Mouse (Mus musculus) hindbrain, postnatal 0 days (tissue): ENCODE data around the gene Szrd1. TPM values are rescaled to one million over a fixed set of nuclear protein-coding genes. Genes with fewer than 3 reads are reported as not detected.
A peak's percentile ranks its signal among the peaks of the same experiment; 100 is the strongest.

ENCODE experiments used
- ATAC-seq: fragments of 200-750 bp; cut with Nextera tagmentation; 2 replicates; pipeline ENCODE4 v1.8.0; 2017; ENCODE audit warnings: mild to moderate bottlenecking, moderate TSS enrichment, moderate library complexity
- DNase-seq: peaks from one replicate; pipeline ENCODE4 v3.0.0-alpha.2; 2015; ENCODE audit warnings: low spot score
- H3K27ac ChIP-seq: fragments of 300-500 bp; sonication (generic); 2 replicates; pipeline ENCODE4 v1.5.1; 2014; ENCODE audit warnings: mild to moderate bottlenecking
- H3K27me3 ChIP-seq: fragments of 300-500 bp; sonication (generic); 2 replicates; pipeline ENCODE4 v1.6.1; 2014; ENCODE audit warnings: low read length, mixed read lengths; ENCODE audit not compliant: insufficient read depth
- H3K36me3 ChIP-seq: fragments of 300-500 bp; sonication (generic); 2 replicates; pipeline ENCODE4 v1.6.1; 2014; ENCODE audit warnings: low read length, mixed read lengths; ENCODE audit not compliant: insufficient read depth
- H3K4me1 ChIP-seq: fragments of 300-500 bp; sonication (generic); 2 replicates; pipeline ENCODE4 v1.6.1; 2014; ENCODE audit warnings: antibody characterized with exemption, low read length, mixed read lengths; ENCODE audit not compliant: insufficient read depth
- H3K4me2 ChIP-seq: fragments of 300-500 bp; sonication (generic); 2 replicates; pipeline ENCODE4 v1.6.1; 2014; ENCODE audit warnings: low read depth, mild to moderate bottlenecking, low read length, moderate library complexity, mixed read lengths
- H3K4me3 ChIP-seq: fragments of 300-500 bp; sonication (generic); 2 replicates; pipeline ENCODE4 v1.5.1; 2014; ENCODE audit warnings: low read length
- H3K9ac ChIP-seq: fragments of 300-500 bp; sonication (generic); replicated peaks from 2 replicates; pipeline ENCODE4 v1.6.1; 2014; ENCODE audit warnings: mild to moderate bottlenecking, low read length, moderate library complexity, mixed read lengths
- H3K9me3 ChIP-seq: fragments of 300-500 bp; sonication (generic); 2 replicates; pipeline ENCODE4 v1.6.1; 2016; ENCODE audit warnings: low read length, mixed read lengths
- CTCF ChIP-seq: IDR thresholded peaks from 2 replicates; pipeline ENCODE4 v1.5.1; 2016; ENCODE audit warnings: antibody characterized with exemption, control low read depth, low read depth
- WGBS: fragments of 180-500 bp; shearing (Covaris S2); extraction: QIAGEN DNeasy Blood & Tissue Kit; methylation state at CpG from one replicate; pipeline ENCODE4 v1.1.7; 2014; 5-methylcytosine and 5-hydroxymethylcytosine counted together
- polyA plus RNA-seq: library from polyadenylated mRNA; unstranded; fragments of >200 nt; fragmentation: Nextera tagmentation; extraction: Ambion mirVana; gene quantifications from 2 replicates; pipeline ENCODE4 v1.2.1, GENCODE M21; 2015
- total RNA-seq: library from RNA; depleted of rRNA; stranded (reverse); fragments of >200 nt; gene quantifications from 2 replicates; pipeline ENCODE4 v1.2.3, GENCODE M21; 2014; rRNA removed

The Szrd1 gene
- total RNA-seq (58.7 and 68.8 TPM in 2 replicates), polyA plus RNA-seq (16.5 and 17.0 TPM in 2 replicates)

DNA sequence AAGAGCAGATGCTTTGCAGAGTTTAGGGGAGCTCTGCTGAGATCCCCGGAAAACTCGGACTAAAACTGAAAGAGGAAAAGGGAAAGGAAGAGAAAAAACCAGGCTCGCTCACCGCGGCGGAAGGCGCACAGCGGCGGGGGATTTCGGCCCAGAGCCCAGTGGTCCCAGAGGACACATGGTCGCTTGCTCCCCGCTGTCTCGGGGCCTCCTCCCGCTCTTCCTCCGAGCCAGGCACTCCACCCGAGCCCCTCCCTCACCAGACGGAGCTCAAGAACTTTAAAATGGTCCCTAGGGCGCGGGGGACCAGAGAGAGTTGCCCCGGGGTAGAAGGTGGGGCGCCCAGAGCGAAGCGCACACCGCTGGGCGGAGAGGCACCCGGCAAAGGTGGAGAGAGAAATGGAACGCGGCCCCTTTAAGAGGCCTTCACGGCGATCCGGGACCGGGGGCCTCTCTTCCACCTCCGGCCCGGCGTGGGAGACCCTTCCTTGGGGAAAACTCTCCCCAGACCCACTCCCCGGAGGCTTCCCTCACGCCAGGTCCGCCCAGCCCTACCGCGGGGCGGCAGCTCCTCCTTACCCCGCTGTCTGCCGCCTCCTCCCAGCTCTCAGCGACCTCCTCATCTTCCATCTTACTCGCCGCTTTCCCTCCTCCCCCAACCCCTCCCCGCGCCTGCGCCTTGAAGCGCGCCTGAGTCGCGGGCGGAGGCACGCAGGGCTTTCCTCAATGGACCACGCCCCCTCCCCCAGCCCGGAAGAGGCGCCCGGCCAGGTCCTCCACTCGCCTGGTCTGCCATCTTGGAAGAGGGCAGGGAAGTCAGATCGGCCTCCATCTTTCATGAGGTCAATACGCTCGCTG, at the start of gene Szrd1:
Szrd1 (minus strand) TSS at position 660 of the 855 bp plus-strand sequence.
- H3K9me3 ChIP-seq = no peaks in the 10 kb centered on the region
- no peak for TF ChIP-seq CTCF
- H3K4me1 ChIP-seq = 0 out of 2 replicates have a peak, but pooled peaks cover 15% of the 10 kb centered on the region
- under 1% methylated on average over 58 of the region's 63 CpGs for WGBS
- no peaks in the 10 kb centered on the region for H3K27me3 ChIP-seq
- no peaks in the 10 kb centered on the region for H3K36me3 ChIP-seq
- H3K27ac ChIP-seq = peak within 1 kb of the TSS; percentile 91
- DNase-seq (peak; percentile 100), ATAC-seq (peak; percentile 98)
- peak within 1 kb of the TSS; percentile 86 for H3K4me2 ChIP-seq
- peak within 1 kb of the TSS; percentile 77 for H3K9ac ChIP-seq
- H3K4me3 ChIP-seq = peak within 1 kb of the TSS; percentile 93

DNA sequence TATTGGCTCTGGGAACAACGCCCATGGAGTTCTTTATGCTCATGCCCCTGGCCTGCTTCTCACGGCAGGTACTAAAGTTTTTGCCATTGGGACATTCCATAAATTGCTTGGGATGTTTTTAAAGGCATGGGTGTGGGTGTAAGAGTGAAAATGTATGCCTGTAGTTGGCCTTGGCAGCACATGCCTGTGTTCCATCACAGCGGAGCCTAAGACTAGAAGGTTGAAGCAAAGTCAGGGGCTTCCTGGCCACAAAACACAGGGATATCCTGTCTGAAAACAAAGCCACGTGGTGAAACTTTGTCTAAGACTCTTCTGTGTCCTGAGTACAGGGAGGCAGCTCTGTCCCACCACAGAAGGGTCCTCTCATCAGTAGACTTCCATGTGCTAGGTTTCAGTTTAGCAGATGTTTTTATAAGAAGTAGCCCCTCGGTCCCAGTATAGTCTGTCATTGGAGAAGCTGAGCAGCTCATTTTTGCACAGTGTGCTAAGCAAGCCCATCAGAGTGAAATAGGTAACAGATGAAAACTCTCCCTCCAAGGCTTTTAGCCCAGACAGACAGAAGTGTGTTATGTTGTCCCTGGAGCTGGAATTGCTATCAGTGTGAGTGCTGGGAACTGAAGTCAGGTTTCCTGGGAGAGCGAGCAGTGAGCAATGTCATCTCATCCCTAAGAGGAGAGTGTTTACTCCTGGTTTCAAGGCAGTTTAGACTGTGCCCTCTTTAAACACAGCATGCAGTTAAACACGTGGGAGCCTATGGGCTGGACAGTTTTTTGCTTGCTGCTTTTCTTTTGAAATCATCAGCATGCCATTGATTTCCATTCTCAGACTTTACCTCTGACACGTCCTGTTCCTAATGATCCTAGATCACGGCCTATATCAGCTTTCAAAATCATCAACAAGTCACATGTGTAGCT, 47.6 kb upstream of the Szrd1 start:
- WGBS = 67% methylated on average over 9 of the region's 9 CpGs
- no peak for TF ChIP-seq CTCF
- Histone ChIP-seq H3K27ac (no peak overlapping the region), H3K9me3 (no peaks in the 10 kb centered on the region), H3K36me3 (peaks cover 7% of the 10 kb centered on the region; the same call in 1 of the 2 replicates), H3K4me3 (no peak overlapping the region), H3K27me3 (no peaks in the 10 kb centered on the region), H3K4me2 (no peak overlapping the region), H3K9ac (no peak overlapping the region), H3K4me1 (no peaks in the 10 kb centered on the region)
- no peak for DNase-seq
- ATAC-seq = no peak

DNA sequence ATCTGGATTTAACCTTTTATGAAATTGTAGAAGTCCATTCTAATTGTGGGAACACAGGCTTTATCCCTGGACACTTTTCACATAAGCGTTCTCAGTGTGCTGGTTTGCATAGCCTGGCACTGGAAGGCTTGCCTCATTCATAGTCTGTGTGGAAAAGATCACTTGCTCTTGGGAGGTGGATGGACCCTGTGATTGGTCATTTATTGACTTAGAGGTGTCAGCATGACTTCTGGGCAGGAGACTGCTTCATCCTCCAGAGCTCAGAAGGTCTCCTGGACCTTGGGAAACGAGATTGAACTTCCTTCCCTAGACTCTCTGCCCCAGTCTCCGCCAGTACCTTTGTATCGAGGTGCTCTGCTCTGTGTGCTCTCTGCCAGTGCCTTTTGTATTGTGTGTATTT, 44.9 kb upstream of the Szrd1 start:
- WGBS = 93% methylated on average over 4 of the region's 4 CpGs
- no peak for ATAC-seq

DNA sequence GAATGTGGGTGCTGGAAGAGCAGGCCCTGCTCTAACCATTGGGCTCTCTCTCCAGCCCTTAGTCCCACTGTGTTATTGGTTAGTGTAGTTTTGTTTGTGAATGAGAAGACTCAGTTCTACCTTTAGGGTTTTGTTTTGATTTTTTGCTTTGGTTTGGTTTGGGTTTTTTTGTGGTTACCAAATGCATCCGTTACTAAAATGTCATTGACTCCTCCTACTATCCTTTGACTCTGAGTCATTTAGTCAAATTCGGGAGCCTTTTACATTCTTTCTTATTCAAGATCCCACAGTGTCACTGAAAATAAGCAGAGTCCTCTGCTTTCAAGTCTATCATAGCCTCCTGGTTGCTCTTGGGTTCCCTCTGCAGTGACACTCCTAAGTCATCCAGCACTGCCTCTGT, 44.4 kb upstream of the Szrd1 start:
- Histone ChIP-seq H3K9me3 (no peaks in the 10 kb centered on the region), H3K4me3 (no peak overlapping the region), H3K27me3 (no peaks in the 10 kb centered on the region), H3K9ac (no peak overlapping the region), H3K4me1 (no peaks in the 10 kb centered on the region), H3K36me3 (peaks cover 11% of the 10 kb centered on the region; the same call in 1 of the 2 replicates), H3K27ac (no peak overlapping the region), H3K4me2 (no peak overlapping the region)
- DNase-seq (no peak), ATAC-seq (no peak)
- 96% methylated on average over 2 of the region's 2 CpGs for WGBS
- TF ChIP-seq CTCF = no peak

More for the DNA sequence above, 44.9 kb upstream of the Szrd1 start:
- Histone ChIP-seq H3K4me3 (no peak overlapping the region), H3K4me1 (no peaks in the 10 kb centered on the region), H3K9ac (no peak overlapping the region), H3K9me3 (no peaks in the 10 kb centered on the region), H3K27ac (no peak overlapping the region), H3K27me3 (no peaks in the 10 kb centered on the region), H3K36me3 (peaks cover 11% of the 10 kb centered on the region; the same call in 1 of the 2 replicates), H3K4me2 (no peak overlapping the region)
- TF ChIP-seq CTCF = no peak
- DNase-seq = no peak

DNA sequence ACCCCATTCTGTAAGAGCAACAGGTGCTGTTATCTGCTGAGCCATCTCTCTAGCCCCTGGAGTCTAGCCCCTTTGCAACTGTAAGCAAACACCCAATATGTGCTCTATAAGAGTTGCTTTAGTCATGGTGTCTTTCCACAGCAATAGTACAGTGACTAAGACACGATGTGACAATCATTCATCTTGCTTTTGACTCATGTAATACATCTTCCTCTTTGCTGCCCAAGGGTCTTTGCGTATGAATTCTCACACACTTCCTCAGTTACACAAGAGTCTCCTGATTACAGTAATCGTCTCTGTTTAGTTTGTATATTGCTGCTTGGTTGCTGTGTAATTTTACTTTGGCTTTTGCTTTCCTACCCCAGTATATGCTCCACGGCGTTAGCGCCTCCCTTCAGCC, 42.4 kb upstream of the Szrd1 start:
- Histone ChIP-seq H3K27ac (no peak overlapping the region), H3K4me3 (no peak overlapping the region), H3K4me2 (no peak overlapping the region), H3K9ac (no peak overlapping the region), H3K36me3 (peaks cover 11% of the 10 kb centered on the region; the same call in 1 of the 2 replicates), H3K27me3 (no peaks in the 10 kb centered on the region), H3K4me1 (no peaks in the 10 kb centered on the region), H3K9me3 (no peaks in the 10 kb centered on the region)
- ATAC-seq (no peak), DNase-seq (no peak)
- no peak for TF ChIP-seq CTCF
- 97% methylated on average over 6 of the region's 6 CpGs for WGBS

DNA sequence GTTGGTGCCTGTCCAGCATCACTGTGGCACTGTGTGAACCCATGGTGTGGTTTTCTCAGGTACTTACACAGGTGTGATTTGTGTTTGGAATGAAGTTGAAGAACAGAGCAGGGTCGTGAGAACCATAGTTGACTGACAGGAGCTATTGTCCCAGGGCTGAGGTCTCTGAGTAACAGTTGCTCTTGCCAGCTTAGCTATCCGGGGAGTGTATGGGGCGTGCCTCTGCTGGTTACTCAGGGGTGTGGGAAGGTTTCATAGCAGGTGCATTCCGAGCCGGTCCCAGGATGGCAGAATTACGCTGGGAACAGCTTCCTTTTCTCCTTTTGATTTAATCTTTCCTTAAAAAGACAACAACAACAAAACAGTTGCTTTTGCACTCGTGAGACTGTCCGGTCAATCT, 41.3 kb upstream of the Szrd1 start:
- ATAC-seq = no peak

More for the DNA sequence above, 41.3 kb upstream of the Szrd1 start:
- H3K27me3 ChIP-seq = no peaks in the 10 kb centered on the region
- TF ChIP-seq CTCF = no peak
- no peaks in the 10 kb centered on the region for H3K9me3 ChIP-seq
- H3K9ac ChIP-seq = no peak overlapping the region
- H3K4me3 ChIP-seq = no peak overlapping the region
- H3K4me1 ChIP-seq = no peaks in the 10 kb centered on the region
- no peak overlapping the region for H3K27ac ChIP-seq
- H3K4me2 ChIP-seq = no peak overlapping the region
- DNase-seq = no peak
- 75% methylated on average over 8 of the region's 8 CpGs for WGBS
- peaks cover 11% of the 10 kb centered on the region; the same call in 1 of the 2 replicates for H3K36me3 ChIP-seq
